Mouse (Mus musculus) embryonic fibroblast, embryonic 13.5 days (primary cell): ENCODE measurements around the gene Klhl5.

Experiments used
- CTCF ChIP-seq: IDR thresholded peaks from 2 replicates; pipeline ENCODE4 v1.5.1; 2011; ENCODE audit warnings: mild to moderate bottlenecking, control low read depth, low read length, moderate library complexity, borderline replicate concordance; ENCODE audit not compliant: insufficient read depth
- POLR2A ChIP-seq: IDR thresholded peaks from 2 replicates; pipeline ENCODE4 v1.6.1; 2011; ENCODE audit warnings: low read depth, mild to moderate bottlenecking, control low read depth, low read length, moderate library complexity

DNA sequence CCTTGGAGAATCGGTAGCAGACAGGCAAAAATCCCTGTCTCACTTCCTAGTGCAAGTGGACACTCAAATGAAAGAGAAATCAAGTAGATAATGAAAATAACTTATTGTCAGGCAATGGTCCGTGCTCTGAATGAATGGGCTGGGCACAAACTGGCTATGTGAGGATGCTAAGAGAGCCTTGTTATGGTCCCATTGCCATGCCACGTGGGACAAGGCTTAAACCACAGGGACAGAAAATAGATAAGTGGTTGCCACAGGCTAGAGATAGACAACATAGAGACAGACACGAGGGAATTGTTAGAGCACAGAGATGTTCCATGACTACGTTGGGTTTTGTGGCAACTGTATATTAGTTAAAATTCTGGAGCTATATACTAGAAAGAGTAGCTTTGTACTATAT lies 6.1 kb upstream of the Klhl5 start:
- no peak for TF ChIP-seq POLR2A
- TF ChIP-seq CTCF = no peak
